Comparison of ENCODE assay signal across 9 mouse cellular contexts in genomic region chr2:32351471-32351961, GRCm38 (mm10). TPM values are rescaled to one million over a fixed set of nuclear protein-coding genes. Genes with fewer than 3 reads are reported as not detected.
A peak's percentile ranks its signal among the peaks of the same experiment; 100 is the strongest.
DNase-seq lines count a peak whose midpoint lies in the region; ATAC-seq and TF ChIP-seq lines count a peak whose summit lies in the region.
"Had no signal": no experiment of that assay in that cellular context is flagged by ENCODE, and none has a peak within 500 bp of the region (broad histone marks: within the 10 kb centered on the region; RNA-seq: fewer than 3 reads in every experiment).

No protein-coding gene starts in this region.

- TF ChIP-seq CTCF in heart, adult 2 months (IDR thresholded peaks at IDR 0.05), result no peak

- H3K9me3 ChIP-seq in heart, embryonic 11.5 days (replicated peaks; ENCODE audit: control insufficient read depth, low read length), result no peaks in the 10 kb centered on the region
- H3K9me3 ChIP-seq in forebrain, embryonic 10.5 days, result no peaks in the 10 kb centered on the region
- H3K9me3 ChIP-seq in liver, embryonic 13.5 days (replicated peaks), result no peaks in the 10 kb centered on the region

- H3K9ac ChIP-seq in heart, embryonic 11.5 days (ENCODE audit: low read depth, low read length), result no peak overlapping the region
- H3K9ac ChIP-seq in heart, adult 2 months (ENCODE audit: low read depth, low read length), result no peak overlapping the region
- H3K9ac ChIP-seq in liver, embryonic 13.5 days, result no peak overlapping the region

- no peak for TF ChIP-seq POLR2A in heart, adult 2 months (IDR thresholded peaks at IDR 0.05; ENCODE audit: insufficient read depth, low read depth, low read length)

- no peak for ATAC-seq in heart, embryonic 11.5 days (replicated peaks; ENCODE audit: insufficient number of reproducible peaks, low FRiP score, low TSS enrichment)
- no peak for ATAC-seq in liver, embryonic 13.5 days (ENCODE audit: low read depth)
- no peak for ATAC-seq in activated CD4-positive, CD25-positive, alpha-beta regulatory T cell, adult 4 months
- no peak for ATAC-seq in megakaryocyte, adult 5-6 weeks (ENCODE audit: poor library complexity, severe bottlenecking)

- WGBS in heart, embryonic 11.5 days (ENCODE audit: insufficient replicate concordance), result 51% methylated on average over 9 of the region's 9 CpGs
- 47% methylated on average over 9 of the region's 9 CpGs for WGBS in heart, adult 2 months
- 58% methylated on average over 9 of the region's 9 CpGs for WGBS in forebrain, embryonic 10.5 days
- 40% methylated on average over 9 of the region's 9 CpGs for WGBS in liver, embryonic 13.5 days (ENCODE audit: insufficient replicate concordance)

- intact Hi-C loops in heart, adult 2 months (cut with DNase I), result no loop called here

- peak overlapping the region; percentile 99 for H3K4me2 ChIP-seq in heart, embryonic 11.5 days
- peak overlapping the region; percentile 82; the same call in 1 of the 2 replicates for H3K4me2 ChIP-seq in liver, embryonic 13.5 days

- H3K79me2 ChIP-seq in heart, adult 2 months (replicated peaks; ENCODE audit: control insufficient read depth, insufficient read depth, low read length), result no peaks in the 10 kb centered on the region

- no peak overlapping the region for H3K4me3 ChIP-seq in heart, embryonic 11.5 days (ENCODE audit: low read depth, low read length)
- no peak overlapping the region for H3K4me3 ChIP-seq in heart, adult 2 months
- H3K4me3 ChIP-seq in forebrain, embryonic 10.5 days, result peak overlapping the region; percentile 71
- H3K4me3 ChIP-seq in liver, embryonic 13.5 days (replicated peaks), result no peak overlapping the region

- TF ChIP-seq EP300 in heart, adult 2 months (IDR thresholded peaks at IDR 0.05; ENCODE audit: insufficient read depth, low read depth, low read length), result no peak

- no peak overlapping the region for H3K27ac ChIP-seq in heart, embryonic 11.5 days (ENCODE audit: low read depth, low read length)
- no peak overlapping the region for H3K27ac ChIP-seq in heart, adult 2 months
- H3K27ac ChIP-seq in forebrain, embryonic 10.5 days, result peak overlapping the region; percentile 85
- H3K27ac ChIP-seq in liver, embryonic 13.5 days, result no peak overlapping the region

- H3K4me1 ChIP-seq in heart, embryonic 11.5 days (ENCODE audit: control insufficient read depth, insufficient read depth, low read length), result peaks cover 24% of the 10 kb centered on the region
- no peaks in the 10 kb centered on the region; the same call in 1 of the 2 replicates for H3K4me1 ChIP-seq in heart, adult 2 months (ENCODE audit: control insufficient read depth, insufficient read depth, low read length)
- H3K4me1 ChIP-seq in forebrain, embryonic 10.5 days, result peaks cover 47% of the 10 kb centered on the region
- H3K4me1 ChIP-seq in liver, embryonic 13.5 days (replicated peaks), result peaks cover 26% of the 10 kb centered on the region

- no peaks in the 10 kb centered on the region for H3K36me3 ChIP-seq in heart, embryonic 11.5 days (ENCODE audit: control insufficient read depth, insufficient read depth, low read length)
- no peaks in the 10 kb centered on the region for H3K36me3 ChIP-seq in heart, adult 2 months (ENCODE audit: control insufficient read depth, insufficient read depth, low read length)
- no peaks in the 10 kb centered on the region for H3K36me3 ChIP-seq in forebrain, embryonic 10.5 days (replicated peaks)
- no peaks in the 10 kb centered on the region for H3K36me3 ChIP-seq in liver, embryonic 13.5 days

- no peak for DNase-seq in heart, adult 2 months
- DNase-seq in CD4-positive helper T cell, adult 2 months (ENCODE audit: low read depth, low spot score), result peak; percentile 16
- DNase-seq in forebrain, embryonic 10.5 days (ENCODE audit: extremely low spot score, low spot score), result no peak
- no peak for DNase-seq in liver, embryonic 13.5 days
- no peak for DNase-seq in spleen, postnatal 4 days (ENCODE audit: low spot score in 2 of 2)

- peaks cover 21% of the 10 kb centered on the region for H3K27me3 ChIP-seq in heart, embryonic 11.5 days (ENCODE audit: control insufficient read depth, insufficient read depth, low read length)
- H3K27me3 ChIP-seq in heart, adult 2 months (ENCODE audit: control insufficient read depth, insufficient read depth, low read length), result peaks cover 7% of the 10 kb centered on the region
- peaks cover 35% of the 10 kb centered on the region for H3K27me3 ChIP-seq in forebrain, embryonic 10.5 days (ENCODE audit: poor library complexity, severe bottlenecking)
- peaks cover 65% of the 10 kb centered on the region for H3K27me3 ChIP-seq in liver, embryonic 13.5 days

RNA-seq across cellular contexts. Expression of gene Ciz1, which starts 0.6 kb away (rescaled TPM):
- polyA plus RNA-seq in heart, embryonic 11.5 days (2014; fragmentation: Nextera tagmentation; extraction: Ambion mirVana), result 32.1 and 35.8 TPM in 2 replicates
- total RNA-seq in heart, adult 2 months (2021), result 10 to 100 TPM; 26.7 to 29.5 TPM
- polyA plus RNA-seq in heart, adult 2 months (2012; rRNA removed), result 117 and 128 TPM in 2 replicates
- 57.7 and 70.3 TPM in 2 replicates for polyA plus RNA-seq in forebrain, embryonic 10.5 days (2016; fragmentation: Nextera tagmentation; extraction: Ambion mirVana)
- polyA plus RNA-seq in liver, embryonic 13.5 days (2015; fragmentation: Nextera tagmentation; extraction: Ambion mirVana), result 14.8 and 21.1 TPM in 2 replicates
- polyA plus RNA-seq in activated CD4-positive, CD25-positive, alpha-beta regulatory T cell, adult 4 months (2017; shearing (Covaris generic)), result 10 to 100 TPM; 38.8 to 51.6 TPM
- 56.3 and 67.0 TPM in 2 replicates for total RNA-seq in megakaryocyte, adult 5-6 weeks (2015)
- 66.2 and 81.0 TPM in 2 replicates for total RNA-seq in megakaryocyte, adult 5-6 weeks (2017)

RNA-seq across cellular contexts. Expression of gene Dnm1, which starts 1.6 kb away (rescaled TPM):
- polyA plus RNA-seq in heart, embryonic 11.5 days (2014; fragmentation: Nextera tagmentation; extraction: Ambion mirVana), result 10.1 and 11.6 TPM in 2 replicates
- total RNA-seq in heart, adult 2 months (2021), result 1 to 10 TPM; 4.0 to 5.5 TPM
- 20.4 and 23.1 TPM in 2 replicates for polyA plus RNA-seq in heart, adult 2 months (2012; rRNA removed)
- 7.8 and 9.7 TPM in 2 replicates for polyA plus RNA-seq in forebrain, embryonic 10.5 days (2016; fragmentation: Nextera tagmentation; extraction: Ambion mirVana)
- 0.65 and 0.81 TPM in 2 replicates for polyA plus RNA-seq in liver, embryonic 13.5 days (2015; fragmentation: Nextera tagmentation; extraction: Ambion mirVana)
- not detected for polyA plus RNA-seq in activated CD4-positive, CD25-positive, alpha-beta regulatory T cell, adult 4 months (2017; shearing (Covaris generic))
- total RNA-seq in megakaryocyte, adult 5-6 weeks (2015), result 0.47 TPM in 1 of 2 replicates, not detected in the other
- not detected in 2 replicates for total RNA-seq in megakaryocyte, adult 5-6 weeks (2017)

RNA-seq across cellular contexts. Expression of gene 1110008P14Rik, which starts 30.2 kb away (rescaled TPM):
- 50.1 and 51.3 TPM in 2 replicates for polyA plus RNA-seq in heart, embryonic 11.5 days (2014; fragmentation: Nextera tagmentation; extraction: Ambion mirVana)
- 10 to 100 TPM; 39.6 to 44.8 TPM for total RNA-seq in heart, adult 2 months (2021)
- polyA plus RNA-seq in heart, adult 2 months (2012; rRNA removed), result 129 and 132 TPM in 2 replicates
- 36.3 and 37.5 TPM in 2 replicates for polyA plus RNA-seq in forebrain, embryonic 10.5 days (2016; fragmentation: Nextera tagmentation; extraction: Ambion mirVana)
- 35.3 and 39.2 TPM in 2 replicates for polyA plus RNA-seq in liver, embryonic 13.5 days (2015; fragmentation: Nextera tagmentation; extraction: Ambion mirVana)
- polyA plus RNA-seq in activated CD4-positive, CD25-positive, alpha-beta regulatory T cell, adult 4 months (2017; shearing (Covaris generic)), result 10 to 100 TPM; 70.3 to 75.4 TPM
- total RNA-seq in megakaryocyte, adult 5-6 weeks (2015), result 30.4 and 38.4 TPM in 2 replicates
- 29.1 and 32.3 TPM in 2 replicates for total RNA-seq in megakaryocyte, adult 5-6 weeks (2017)

RNA-seq across cellular contexts. Expression of gene Lcn2, which starts 36.5 kb away (rescaled TPM):
- polyA plus RNA-seq in heart, embryonic 11.5 days (2014; fragmentation: Nextera tagmentation; extraction: Ambion mirVana), result 1.1 TPM in 1 of 2 replicates, not detected in the other
- 1 to 10 TPM; 4.1 to 6.9 TPM for total RNA-seq in heart, adult 2 months (2021)
- polyA plus RNA-seq in heart, adult 2 months (2012; rRNA removed), result 6.6 and 11.3 TPM in 2 replicates
- polyA plus RNA-seq in forebrain, embryonic 10.5 days (2016; fragmentation: Nextera tagmentation; extraction: Ambion mirVana), result not detected in 2 replicates
- polyA plus RNA-seq in liver, embryonic 13.5 days (2015; fragmentation: Nextera tagmentation; extraction: Ambion mirVana), result 18.0 and 22.8 TPM in 2 replicates
- polyA plus RNA-seq in activated CD4-positive, CD25-positive, alpha-beta regulatory T cell, adult 4 months (2017; shearing (Covaris generic)), result not detected
- total RNA-seq in megakaryocyte, adult 5-6 weeks (2015), result 3,591 and 4,679 TPM in 2 replicates
- total RNA-seq in megakaryocyte, adult 5-6 weeks (2017), result 682 and 1,100 TPM in 2 replicates
- total RNA-seq: CH12.LX had no signal

RNA-seq across cellular contexts. Expression of gene Ptges2, which starts 44.2 kb away (rescaled TPM):
- 32.7 and 38.2 TPM in 2 replicates for polyA plus RNA-seq in heart, embryonic 11.5 days (2014; fragmentation: Nextera tagmentation; extraction: Ambion mirVana)
- 10 to 100 TPM; 58.6 to 68.2 TPM for total RNA-seq in heart, adult 2 months (2021)
- polyA plus RNA-seq in heart, adult 2 months (2012; rRNA removed), result 68.8 and 98.5 TPM in 2 replicates
- 23.8 and 26.4 TPM in 2 replicates for polyA plus RNA-seq in forebrain, embryonic 10.5 days (2016; fragmentation: Nextera tagmentation; extraction: Ambion mirVana)
- polyA plus RNA-seq in liver, embryonic 13.5 days (2015; fragmentation: Nextera tagmentation; extraction: Ambion mirVana), result 14.1 and 15.5 TPM in 2 replicates
- polyA plus RNA-seq in activated CD4-positive, CD25-positive, alpha-beta regulatory T cell, adult 4 months (2017; shearing (Covaris generic)), result 1 to 10 TPM; 1.0 to 1.6 TPM
- total RNA-seq in megakaryocyte, adult 5-6 weeks (2015), result 5.0 and 6.7 TPM in 2 replicates
- 7.2 and 8.8 TPM in 2 replicates for total RNA-seq in megakaryocyte, adult 5-6 weeks (2017)
